Mouse (Mus musculus): Measurements from ENCODE around the gene Dazap1.

DNA sequence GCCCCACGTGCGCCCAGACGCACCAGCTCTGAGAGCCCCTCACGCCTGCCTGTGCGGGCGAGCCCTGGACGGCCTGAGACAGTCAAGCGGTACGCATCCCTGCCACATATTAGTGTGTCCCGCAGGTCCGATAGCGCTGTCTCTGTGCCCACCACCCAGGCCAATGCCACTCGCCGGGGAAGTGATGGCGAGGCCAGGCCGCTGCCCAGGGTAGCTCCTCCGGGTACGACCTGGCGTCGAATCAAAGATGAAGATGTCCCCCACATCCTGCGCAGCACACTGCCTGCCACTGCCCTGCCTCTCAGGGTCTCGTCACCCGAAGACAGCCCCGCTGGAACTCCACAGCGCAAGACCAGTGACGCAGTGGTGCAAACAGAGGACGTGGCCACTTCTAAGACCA lies 54.0 kb downstream of the Dazap1 start:
- TF ChIP-seq CTCF (IDR thresholded peaks at IDR 0.05) (no peak), POLR2A (IDR thresholded peaks at IDR 0.05; ENCODE audit: insufficient read depth, low read depth, low read length) (no peak), EP300 (IDR thresholded peaks at IDR 0.05; ENCODE audit: insufficient read depth, low read depth, low read length) (no peak)
